Mouse (Mus musculus) ovary, postnatal 36 days (tissue): ENCODE data around the gene Cfap161.

Experiments used
- DNase-seq: peaks from one replicate; pipeline ENCODE4 v3.0.0; 2022; ENCODE audit warnings: low spot score, mixed read lengths

The Cfap161 gene

GRCm38 (mm10) chr7:83802007-83802406 lies 7.3 kb upstream of the Cfap161 start:
- DNase-seq, result no peak

- DNase-seq, result no peak
These were observed 6.8 kb upstream of the Cfap161 start for GRCm38 (mm10) chr7:83801483-83801875.

- peak; percentile 23 for DNase-seq
These were observed 6.1 kb upstream of the Cfap161 start for GRCm38 (mm10) chr7:83800561-83801482.

- DNase-seq, result no peak
These were observed 5.4 kb upstream of the Cfap161 start for GRCm38 (mm10) chr7:83800071-83800470.

DNA sequence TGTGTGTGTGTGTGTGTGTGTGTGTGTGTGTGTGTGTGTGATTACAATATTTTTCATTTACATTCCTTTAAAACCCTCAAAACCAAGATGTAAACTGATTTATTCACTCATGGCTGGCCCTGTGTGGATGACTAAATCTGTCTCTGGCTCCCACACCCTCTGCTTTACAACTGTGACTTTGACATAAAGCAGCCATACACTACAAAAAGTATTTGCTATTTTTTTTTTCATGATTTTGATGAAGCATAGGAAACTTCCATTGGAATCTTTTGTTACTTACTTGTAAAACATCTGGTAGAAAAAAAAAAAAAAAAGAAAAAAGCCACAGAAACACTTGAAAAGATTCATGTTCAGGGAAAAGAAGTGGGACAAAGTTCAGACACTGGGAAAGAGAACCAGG lies 3.3 kb upstream of the Cfap161 start:
- no peak for DNase-seq

DNA sequence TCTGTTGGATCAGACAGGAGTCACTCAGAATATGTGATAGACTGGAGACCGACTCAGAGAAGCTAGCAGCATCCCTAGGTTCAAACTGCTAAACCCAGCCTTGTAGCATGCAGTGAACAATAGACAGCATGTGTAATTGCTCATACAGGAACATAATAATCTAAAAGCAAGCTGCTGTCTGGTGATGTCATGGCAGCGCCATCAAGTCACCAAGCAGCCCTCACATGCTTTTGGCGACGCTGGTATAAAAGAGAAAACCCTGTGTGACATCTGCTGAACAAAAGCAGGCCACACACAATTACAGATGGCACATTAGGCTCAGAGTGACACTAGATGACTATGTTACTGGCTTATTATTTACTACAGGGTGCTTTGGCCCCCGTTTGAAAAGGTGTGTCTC lies 1.5 kb upstream of the Cfap161 start:
- no peak for DNase-seq

DNA sequence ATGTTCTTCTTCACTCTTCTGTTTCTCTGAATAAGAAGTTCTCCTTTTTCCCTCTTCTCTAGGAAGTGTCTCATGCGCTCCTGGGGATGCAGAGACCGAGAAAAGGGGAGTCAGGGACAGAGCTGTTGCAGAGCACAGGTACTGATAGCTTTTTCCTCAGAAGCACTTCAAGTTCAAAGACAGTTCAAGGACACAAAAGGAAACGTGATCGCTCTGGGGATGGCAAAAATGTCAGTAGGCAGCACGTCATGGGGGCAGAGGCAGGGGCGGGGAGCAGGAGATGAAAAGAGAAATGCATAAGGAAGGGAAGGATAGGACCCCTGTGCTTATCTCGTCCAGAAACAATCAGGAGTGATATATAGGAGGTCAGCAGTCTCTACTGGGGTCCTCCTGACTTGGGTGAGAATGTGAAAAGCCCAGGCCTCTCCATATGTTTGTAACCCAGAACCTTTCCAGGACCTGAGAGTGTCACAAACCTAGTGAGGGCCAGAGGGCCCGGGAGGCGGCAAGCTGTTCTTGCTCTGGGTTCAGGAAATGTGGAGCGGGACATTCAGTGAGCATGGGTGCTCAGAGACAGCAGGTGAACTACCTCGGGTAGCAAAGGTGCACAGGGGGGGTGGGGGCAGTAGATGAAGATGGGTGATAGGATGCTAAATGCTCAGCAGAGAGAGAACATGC lies 535 bp downstream of the Cfap161 start:
- DNase-seq, result no peak

DNA sequence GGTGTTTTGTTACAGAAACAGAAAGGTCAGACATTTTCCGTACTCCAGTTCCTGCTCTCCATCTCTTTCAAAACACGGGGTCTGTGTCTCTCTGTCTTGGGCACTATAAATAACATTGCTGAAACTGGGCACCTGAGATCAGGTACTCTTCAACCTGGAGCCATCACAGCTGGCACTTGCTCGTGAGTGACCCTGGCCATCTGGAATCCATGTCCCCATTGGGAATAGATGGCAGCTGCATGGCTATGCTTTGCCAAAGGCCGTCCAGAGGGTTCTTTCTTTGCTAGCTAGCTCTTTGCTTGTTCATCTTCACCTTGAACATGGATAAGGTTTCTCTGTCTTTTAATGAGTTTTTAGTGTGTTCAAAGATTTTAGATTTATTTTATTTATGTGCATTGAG lies 13.8 kb downstream of the Cfap161 start:
- DNase-seq, result no peak

DNA sequence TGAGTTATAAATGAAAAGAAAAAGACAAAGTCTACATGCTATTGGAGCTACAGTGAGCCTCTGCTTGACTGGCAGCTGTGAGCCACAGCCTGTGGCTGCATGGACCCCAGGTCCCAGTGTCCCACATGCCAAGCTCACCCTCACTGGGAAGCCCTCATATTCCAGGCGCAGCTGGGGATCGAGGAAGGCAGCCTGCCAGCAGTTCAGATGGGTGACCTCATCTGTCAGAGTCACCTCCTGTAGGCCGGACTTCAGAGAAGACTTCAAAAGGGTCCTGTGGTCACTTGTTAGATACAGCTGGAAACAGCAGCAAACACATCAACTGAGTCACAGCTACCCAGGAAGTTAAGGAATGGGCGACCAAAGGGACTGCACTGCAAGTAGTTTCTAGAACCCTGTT lies 14.7 kb downstream of the Cfap161 start:
- no peak for DNase-seq

DNA sequence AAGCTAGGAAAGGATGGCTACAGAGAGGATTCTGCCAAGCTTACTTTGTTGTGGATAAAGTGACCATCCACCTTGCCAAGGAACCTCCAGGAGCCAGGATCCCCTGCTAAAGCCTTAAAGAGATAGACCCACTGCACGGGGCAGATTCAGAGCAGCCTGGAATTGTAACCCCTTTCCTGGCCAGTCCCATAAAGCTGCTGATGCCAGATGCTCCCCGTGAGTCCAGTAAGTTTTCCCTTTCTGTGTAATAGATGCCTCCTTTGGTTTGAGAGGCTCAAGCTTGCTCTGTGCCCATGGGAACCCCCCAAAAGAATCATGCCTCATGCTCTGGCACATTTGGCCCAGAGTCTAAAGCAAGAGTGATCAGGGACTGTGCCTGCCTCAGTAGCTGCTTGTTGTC lies 15.7 kb downstream of the Cfap161 start:
- no peak for DNase-seq

DNA sequence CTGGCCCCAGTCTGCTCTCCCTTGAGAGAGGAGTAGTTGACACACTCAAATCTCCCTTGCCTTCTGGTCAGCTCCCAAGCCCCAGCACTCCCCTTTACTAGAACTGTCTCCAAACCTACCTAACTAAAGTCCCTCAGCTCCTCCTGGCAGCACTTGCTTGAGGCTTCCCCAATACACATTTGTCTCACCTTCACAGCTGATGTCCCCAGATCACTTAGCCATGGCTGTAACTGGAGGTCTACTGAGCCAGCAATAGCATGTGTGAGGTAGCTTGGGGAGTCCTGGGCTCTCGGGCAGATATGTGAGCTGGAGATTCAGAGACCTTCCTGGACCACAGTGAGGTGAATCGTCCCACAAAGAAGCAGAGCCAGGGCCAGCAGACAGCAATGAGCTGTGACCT lies 16.2 kb downstream of the Cfap161 start:
- DNase-seq, result no peak

DNA sequence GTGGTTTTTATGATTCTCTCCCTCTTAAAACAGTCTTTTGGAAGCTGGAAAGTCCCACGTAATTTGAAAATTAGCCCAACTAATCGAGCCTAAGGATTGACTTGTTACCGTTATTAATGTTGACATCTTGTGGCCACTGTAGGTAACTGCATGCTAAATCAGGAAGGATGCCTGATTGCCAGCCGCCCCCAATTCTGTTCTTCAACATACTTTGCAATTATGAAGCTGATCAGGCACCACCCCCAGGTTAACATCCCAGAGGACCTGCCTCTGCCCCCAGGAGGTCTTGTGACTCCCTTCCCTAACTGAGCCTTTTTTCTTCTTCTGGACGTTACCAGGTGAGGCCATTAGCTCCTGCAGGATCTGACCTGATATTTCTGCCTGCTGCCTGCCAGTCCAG lies 20.0 kb downstream of the Cfap161 start:
- DNase-seq, result no peak

- no peak for DNase-seq
These were observed 31.0 kb downstream of the Cfap161 start for GRCm38 (mm10) chr7:83763674-83764073.

GRCm38 (mm10) chr7:83762336-83762735 lies 32.3 kb downstream of the Cfap161 start:
- no peak for DNase-seq

DNA sequence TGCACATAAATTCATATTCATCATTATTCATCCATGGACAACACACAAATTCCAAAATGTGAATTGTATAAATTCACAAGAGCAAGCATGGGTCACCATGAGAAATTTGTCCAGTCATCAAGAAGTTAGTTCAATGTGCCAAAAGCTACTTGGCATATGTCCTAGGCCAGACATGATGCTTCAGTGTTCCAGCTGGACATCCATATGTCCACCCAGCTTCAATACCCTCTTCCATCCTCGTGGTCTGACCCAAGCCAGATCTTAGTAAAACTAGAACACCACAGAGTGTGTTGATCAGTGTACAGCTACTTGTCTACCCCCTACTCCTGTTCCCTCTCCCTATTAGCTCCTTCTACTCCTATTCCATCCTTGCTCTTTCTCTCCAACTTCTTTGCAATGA lies 43.6 kb downstream of the Cfap161 start:
- no peak for DNase-seq

DNA sequence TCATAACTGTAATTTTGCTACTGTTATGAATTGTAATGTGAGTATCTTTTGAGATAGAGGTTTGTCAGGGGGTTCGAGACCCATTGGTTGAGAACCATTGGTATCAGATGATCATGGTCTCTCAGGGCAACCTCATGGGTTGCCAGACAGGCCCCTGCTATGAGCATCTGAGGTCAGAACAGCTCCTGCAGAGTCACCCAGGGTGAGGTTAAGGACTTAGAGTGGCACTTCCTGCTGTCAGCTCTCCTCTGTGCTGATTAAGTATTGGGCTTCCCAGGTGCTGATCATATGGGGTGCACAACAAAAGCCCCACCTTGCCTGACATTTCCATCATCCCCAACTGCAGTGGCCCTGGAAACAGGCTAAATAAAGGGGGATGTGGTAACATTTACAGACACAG lies 46.3 kb downstream of the Cfap161 start:
- no peak for DNase-seq

GRCm38 (mm10) chr7:83746107-83746687 lies 48.5 kb downstream of the Cfap161 start:
- no peak for DNase-seq

DNA sequence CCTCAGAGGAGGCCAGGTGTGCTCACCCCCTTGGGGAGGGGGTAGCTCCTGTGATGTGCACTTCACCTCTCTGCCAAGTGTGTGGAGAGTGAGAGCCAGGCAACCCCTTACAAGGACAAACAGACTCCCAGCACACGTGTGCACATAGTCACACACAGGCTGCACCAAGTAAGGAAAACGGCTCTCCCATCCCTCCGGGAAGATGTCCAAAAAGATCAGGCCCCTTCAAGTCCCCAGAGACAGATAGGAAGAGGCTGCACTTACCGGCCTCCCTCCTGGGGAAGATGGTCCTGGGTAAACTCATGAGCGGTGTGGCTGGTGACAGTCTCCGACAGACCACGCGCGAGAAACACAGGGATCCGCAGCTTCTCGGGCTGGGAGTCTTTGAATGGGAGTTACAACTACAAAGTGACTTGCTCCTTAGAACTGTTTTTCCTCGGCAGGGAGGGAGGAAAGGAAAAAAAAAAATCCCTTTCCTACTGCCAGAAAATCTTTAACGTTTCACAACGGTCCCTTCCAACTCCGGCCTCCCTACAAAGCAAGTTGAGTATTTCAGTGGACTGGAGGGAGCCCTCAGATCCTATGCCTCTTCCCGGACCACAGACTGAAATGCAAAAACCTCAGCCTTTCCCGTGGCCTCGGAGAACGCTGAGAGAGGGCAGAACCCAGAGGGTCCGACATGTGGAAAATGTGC lies 49.1 kb downstream of the Cfap161 start, which contains the start of gene Il16:
Gene Il16 (minus strand): TSS at position 314 of the 694 bp plus-strand sequence.
- no peak for DNase-seq

GRCm38 (mm10) chr7:83745065-83745412 lies 49.6 kb downstream of the Cfap161 start:
- DNase-seq, result no peak

DNA sequence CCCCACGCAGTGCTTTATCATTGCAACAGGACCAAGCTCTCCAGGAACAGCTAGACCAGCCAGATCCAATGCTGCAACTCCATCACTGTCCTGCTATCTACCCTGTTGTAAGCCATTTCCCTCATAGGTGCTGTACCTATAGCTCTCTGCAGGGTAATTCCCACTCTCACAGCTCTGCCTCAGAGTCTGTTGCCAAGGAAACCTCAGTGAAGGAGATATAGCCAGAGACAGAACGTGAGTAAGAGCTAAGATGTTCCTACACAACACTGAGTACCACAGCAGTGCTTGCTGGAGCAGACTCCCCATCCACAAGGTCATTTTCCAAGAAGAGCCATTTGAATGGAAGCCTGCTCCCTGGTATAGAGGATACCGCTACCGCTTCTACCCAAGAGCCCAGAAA lies 50.4 kb downstream of the Cfap161 start:
- no peak for DNase-seq

DNA sequence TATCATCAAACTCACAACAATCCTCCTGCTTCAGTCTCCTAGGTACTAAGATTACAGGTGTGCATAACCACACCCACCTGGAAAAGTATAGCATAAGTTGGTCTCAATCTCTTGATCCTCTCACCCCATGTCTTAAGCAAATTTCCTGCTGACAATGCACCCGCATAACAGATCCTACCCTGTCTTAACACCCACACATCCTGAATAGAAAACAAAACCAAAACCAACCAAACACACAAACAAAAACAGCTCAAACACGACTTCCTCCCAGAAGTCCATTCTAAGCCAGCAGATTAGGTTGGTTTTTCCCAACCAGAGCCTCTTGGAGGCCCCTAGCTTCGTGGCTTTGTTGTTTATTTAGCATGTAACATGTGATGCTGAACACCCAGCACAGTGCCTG lies 52.0 kb downstream of the Cfap161 start:
- DNase-seq, result no peak

DNA sequence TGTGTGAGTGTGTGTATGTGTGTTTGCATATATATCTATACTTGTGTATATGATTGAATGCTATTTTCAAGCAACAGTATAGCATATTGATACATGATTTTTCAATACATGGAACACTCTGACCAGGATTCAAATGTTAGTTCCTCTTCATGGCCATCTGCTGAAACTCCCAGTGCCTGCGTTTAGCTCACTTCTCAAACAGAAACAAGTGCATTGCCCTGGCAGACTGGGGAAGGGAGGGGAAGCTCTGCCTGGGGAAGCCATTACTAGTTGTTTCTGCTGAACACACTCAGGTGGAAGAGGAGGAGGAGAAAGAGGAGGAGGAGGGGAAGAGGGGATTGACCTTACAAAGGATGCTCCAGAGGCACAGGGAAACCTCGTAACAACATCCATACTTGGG lies 52.7 kb downstream of the Cfap161 start:
- no peak for DNase-seq
